Mouse (Mus musculus) E14TG2a.4 (cell line): ENCODE data around the gene Rangap1.

Experiments used
- CTCF ChIP-seq: conservative IDR thresholded peaks from 2 replicates; pipeline ENCODE4 v1.5.1; 2014; ENCODE audit warnings: low read length
- NANOG ChIP-seq: IDR thresholded peaks from 2 replicates; pipeline ENCODE4 v1.6.1; 2014; ENCODE audit warnings: borderline replicate concordance, low read length, mixed read lengths
- POU5F1 ChIP-seq: IDR thresholded peaks from 2 replicates; pipeline ENCODE4 v1.6.1; 2014; ENCODE audit warnings: low read length, borderline replicate concordance

DNA sequence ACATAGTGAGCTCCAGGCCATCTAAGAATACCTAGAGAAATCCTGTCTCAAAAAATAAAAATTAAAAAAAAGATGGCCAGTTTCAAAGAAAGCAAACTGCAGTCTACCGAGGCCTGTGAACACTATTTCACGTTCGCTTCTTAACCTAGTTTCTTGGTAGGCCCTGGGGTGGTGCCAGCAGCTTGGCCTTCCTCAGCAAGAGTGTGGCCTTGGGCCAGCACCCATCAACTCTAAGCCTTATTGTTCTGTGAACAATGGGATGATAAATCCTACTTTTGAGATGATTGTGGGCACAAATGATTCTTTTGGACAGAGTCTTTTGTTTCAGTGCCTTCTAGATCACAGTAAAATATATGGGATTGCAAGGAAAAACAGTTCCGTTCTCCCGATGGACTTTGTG is 13.4 kb upstream of the Rangap1 start:
- TF ChIP-seq POU5F1 (no peak), CTCF (no peak), NANOG (no peak)
